Mouse (Mus musculus) v-Abl transformed pro-B cells (cell line): ENCODE measurements at regions not wholly inside any gene's neighbourhood (a gene's known extent, or its start where the extent isn't known, plus 50 kb on each side); places are given as distances from the start of the nearest gene placed in this dataset.

Source experiments
- in situ Hi-C, 2 experiments: fragments of 400-800 bp; cut with MboI; formaldehyde crosslinking; loops; one replicate each; pipeline ENCODE4 v1.15.1; 2025; ENCODE audit not compliant: unreplicated experiment in 2 of 2

DNA sequence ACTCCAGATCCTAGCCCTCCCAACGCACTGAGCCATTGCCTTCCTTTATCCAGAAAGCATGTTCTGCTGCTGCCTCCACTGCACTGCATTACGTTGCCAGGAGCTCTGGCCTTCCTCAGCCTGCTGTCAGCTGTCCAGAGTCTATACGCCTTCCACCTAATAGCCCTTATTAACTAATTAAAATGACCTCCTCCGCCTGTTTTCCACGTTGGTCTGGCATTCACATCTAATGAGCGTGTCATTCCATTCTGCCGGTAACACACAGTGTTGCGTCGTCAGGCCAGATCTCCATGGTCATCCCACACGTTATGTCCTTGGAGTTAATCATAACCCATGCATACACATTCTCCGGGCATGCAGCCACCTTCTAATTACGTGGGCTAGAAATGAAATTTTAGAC, 56.7 kb upstream of the Med4 start:
- in situ Hi-C loops: loop anchor here in 1 of 2 experiments (25.0 kb wide), 1 partner anchor 1066 kb away; no protein-coding TSS in a partner anchor

DNA sequence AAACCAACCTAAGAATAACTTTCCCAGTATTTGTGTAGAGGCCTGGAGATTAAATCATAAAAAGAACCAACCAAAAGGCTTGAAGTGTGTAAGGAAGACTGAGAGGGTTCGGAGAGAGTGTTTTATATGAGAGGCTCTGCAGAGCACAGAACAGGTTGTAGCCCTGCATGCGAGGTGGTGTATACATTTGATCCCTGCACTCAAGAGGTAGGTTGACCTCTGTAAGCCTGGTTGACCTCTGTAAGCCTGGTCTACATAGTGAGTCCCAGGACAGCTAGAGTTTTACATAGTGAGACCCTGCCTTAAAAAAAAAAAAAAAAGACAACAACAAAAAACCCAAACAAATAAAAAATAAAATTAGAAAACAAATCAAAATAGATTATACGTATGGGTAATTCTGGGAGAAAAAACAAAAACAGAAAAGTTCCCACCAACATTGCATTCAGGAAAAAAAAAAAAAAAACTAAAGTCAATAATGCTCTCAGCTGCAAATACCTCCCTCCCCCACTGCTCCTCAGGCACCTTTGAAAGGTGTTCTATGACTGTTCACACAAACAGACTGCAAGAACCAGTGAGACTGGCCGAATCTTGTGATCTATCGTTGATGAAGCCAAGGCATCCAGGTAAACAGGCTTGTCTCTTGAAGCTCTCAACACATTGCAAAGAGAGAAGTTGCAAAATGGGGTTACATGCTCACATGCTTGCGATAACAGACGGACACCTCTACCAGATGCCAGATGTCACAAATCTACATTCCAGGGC, 57.3 kb upstream of the Med4 start:
- in situ Hi-C loops: loop anchor here in 1 of 2 experiments (25.0 kb wide), 1 partner anchor 1065 kb away; no protein-coding TSS in a partner anchor

DNA sequence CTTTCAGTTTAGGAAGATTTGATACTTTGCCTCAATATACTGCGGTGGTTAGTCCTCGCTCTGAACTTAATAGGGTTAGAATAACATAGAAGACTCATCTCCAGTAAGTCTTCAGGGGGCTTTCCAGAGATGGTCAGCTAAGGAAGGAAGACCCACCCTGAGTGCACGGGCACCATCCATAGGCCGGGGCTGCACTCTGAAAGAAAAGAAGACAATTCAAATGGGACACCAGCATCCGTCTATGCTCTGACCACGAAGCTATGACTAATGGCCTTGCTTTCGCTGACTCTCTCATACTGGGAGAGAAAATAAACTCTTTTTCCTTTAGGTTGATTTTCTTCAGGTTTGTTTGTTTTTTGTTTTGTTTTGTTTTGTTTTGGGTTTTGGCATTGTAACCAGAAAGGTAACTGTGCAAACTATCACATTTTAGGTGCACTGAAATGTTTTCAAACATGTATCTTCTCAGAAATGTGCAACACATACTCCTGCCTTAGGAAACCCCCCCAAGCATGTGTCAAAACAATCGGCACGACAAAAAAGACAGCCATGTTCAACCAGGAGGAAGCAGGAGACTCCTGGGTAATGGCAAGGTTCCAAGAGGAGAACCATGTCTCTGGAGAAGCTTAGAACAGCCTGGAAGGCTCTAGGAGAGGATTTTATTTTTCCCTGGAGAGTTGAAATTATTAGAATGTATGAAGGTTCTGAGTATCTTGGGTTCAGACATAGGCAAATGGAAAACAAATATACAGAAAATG, 58.4 kb upstream of the Med4 start:
- in situ Hi-C loops: loop anchor here in 1 of 2 experiments (25.0 kb wide), 1 partner anchor 1064 kb away; no protein-coding TSS in a partner anchor

DNA sequence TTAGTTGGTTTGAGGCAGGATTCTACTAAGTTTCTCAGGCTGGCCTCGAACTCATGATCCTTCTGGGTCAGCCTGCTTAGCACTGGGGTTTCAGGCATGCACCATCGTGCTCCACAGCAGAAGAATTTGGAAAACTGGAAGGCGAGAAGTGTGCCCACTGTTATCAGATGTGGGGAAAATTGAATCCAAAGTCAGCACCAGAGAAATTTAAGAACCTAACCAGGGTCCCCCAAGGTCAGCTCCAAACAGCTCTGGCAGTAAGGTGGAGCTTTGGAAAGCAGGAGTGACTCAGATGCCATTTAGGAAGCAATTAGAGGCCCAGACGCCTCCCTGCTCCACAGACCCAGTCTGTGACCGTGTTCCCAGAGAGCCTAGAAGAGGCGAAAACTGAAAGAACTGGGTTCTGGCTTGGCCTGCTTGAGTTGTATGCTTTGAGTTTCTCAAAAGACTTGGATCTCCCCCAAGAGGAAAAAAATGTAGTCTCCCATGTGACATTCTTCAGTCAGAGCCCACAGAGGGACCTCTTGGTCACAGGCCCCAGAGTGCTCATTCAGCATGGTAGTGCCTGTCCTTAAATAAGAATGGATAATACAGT, 59.8 kb upstream of the Med4 start:
- in situ Hi-C loops: loop anchor here (10.0 to 25.0 kb wide), 2 partner anchors 145 to 1063 kb away; no protein-coding TSS in a partner anchor

DNA sequence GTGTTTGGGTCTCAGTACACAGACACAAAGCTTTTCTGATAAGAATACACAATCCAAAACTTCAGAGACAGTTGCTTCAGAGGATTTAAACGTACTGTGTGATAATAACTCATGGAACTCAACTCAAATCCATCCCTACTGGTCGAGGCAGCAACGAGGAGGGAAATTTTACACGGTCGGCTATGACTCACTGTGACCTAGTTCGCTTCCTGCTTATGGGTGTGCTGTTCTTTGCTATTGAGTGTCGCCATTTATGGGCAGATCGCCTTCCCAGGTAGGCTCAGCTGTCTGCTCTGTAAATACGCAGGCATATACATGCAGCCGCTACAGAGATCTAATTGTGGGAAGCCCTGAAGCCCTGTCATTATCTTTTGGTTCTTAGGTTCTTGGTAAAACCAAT, 60.7 kb upstream of the Med4 start:
- in situ Hi-C loops: loop anchor here in 1 of 2 experiments (10.0 kb wide), 1 partner anchor 144 kb away; no protein-coding TSS in a partner anchor

DNA sequence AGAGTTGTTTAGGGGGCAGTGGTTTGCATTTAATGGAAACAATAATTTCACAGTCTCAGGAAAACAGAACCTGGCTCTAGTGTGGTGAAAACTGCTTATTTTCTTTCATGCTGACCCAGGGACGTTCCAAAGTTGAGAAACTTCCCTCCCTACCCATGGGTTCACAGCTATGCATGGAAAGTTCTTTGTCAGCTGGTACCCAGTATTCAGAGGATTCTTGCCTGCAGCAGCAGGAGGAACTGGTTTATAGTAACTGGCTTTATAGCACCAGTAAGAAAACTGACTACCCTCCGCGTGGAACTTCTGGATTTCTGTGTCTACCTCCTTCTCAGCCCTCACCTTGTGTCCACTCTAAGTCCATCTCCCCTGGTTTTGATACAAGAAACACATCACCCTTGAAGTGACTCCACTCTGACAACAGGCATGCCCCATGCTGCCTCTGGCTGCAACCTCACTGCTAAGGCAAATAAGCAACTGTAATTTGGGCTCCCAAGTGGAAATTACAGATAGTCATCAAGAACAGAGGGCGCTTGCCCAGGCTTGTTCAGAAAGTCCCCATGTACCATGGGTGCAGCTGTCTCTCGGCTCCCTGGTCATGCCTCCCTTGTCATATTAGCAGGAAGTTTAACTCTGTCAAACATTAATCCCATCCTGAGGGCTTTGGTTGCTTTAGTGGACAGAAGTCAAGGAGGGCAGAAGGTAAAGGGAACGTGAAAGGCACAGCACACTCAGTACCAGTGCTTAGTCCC, 60.6 kb upstream of the Itm2b start:
- in situ Hi-C loops: loop anchor here in 1 of 2 experiments (10.0 kb wide), 1 partner anchor 141 kb away; no protein-coding TSS in a partner anchor

DNA sequence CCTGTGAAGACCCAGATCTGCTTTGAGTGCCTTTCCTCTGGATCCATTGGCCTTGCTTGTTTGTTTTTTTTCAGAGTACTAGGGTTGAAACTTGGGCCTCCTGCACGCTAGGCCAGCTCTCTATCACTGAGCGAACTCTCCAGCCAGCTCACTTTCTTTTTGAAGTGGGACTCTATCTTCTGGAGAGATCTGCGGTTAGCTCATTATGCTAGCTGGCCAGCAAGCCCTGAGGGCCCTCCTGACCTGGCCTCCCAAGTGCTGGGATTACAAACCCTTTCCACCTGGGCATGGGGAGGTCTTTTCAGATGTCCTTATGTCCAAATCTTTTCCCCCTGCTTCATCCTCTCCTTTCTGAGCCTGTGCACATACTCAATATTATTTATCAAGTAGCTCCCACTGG, 59.6 kb upstream of the Itm2b start:
- in situ Hi-C loops: loop anchor here in 1 of 2 experiments (10.0 kb wide), 1 partner anchor 140 kb away; no protein-coding TSS in a partner anchor

DNA sequence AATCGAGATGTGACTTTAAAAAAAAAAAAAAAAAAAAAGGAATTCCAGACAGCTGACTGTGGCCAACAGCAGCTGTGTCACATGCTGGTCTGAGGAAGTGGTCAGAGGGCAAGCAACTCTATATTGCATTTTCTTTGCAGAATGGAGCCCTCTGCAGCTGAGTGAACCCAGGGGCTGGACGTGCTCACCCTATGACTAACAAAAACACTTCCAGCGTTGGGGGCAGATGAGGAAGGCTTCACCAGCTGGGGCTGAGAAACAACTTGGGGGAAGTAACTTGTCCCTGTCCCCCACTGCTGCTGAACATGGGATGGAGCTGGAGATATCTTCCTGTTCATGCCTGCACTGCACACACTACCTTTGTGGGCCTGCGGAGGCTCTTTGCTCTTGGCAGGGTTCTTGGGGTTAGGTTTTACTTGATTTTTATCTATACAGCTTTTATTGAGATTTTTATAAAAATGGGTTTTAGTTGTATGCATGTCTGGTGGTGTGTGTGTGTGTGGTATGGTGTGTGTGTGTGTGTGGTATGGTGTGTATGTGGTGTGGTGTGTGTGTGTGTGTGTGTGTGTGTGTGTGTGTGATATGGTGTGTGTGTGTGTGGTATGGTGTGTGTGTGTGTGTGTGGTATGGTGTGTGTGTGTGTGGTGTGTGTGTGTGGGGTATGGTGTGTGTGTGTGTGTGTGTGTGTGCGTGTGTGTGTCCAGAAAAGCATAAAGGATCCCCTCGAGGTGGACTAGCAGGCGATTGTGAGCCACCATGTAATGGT, 57.0 kb upstream of the Itm2b start:
- in situ Hi-C loops: loop anchor here in 1 of 2 experiments (10.0 kb wide), 1 partner anchor 137 kb away; no protein-coding TSS in a partner anchor

DNA sequence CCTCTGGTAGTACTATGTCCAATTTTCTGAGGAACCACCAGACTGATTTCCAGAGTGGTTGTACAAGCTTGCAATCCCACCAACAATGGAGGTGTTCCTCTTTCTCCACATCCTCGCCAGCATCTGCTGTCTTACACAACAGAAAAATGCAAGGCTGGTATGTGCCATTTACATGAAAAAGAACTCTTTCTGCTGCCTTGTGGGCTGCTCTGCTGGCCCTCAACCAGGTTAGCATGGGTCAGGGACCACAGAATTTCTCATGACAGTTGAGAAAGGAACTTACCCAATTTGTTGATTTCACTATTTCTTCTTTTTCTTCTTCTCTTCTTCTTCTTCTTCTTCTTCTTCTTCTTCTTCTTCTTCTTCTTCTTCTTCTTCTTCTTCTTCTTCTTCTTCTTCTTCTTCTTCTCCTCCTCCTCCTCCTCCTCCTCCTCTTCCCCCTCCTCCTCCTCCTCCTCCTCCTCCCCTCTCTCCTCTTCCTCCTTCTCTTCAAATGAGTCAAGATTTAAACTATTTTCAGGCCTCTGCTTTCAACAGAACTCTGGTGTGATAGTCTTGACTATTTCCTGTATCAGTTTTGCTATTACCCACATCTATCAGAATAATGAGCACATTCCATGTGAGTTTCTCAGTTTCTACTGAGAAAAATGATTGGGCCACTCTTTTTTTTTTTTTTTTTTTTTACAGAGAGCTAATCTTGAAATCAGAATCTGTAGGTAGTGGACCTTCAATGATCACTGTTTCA, 56.3 kb upstream of the Itm2b start:
- in situ Hi-C loops: loop anchor here in 1 of 2 experiments (10.0 kb wide), 1 partner anchor 137 kb away; no protein-coding TSS in a partner anchor

DNA sequence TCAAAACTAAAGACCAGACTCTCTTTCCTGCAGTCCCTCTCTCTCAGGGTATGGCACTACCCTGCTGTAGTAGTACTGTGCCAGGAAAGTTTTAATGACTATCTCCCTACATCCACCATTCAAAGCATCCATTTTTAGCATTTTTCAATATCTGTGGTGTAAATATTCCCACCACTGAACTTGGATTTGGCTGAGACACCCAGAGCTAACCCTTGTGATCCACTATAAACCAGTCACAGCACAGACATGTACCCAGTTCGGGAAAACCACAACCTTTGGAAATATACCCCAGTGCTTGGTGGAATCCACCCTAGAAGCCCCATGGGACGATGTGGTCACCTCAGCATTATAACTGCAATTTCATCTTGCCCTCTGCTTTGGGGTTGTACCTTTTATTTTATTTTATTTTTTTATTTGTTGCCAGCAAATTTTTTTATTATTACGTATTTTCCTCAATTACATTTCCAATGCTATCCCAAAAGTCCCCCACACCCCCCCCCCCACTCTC, 54.8 kb upstream of the Itm2b start:
- in situ Hi-C loops: loop anchor here in 1 of 2 experiments (10.0 kb wide), 1 partner anchor 135 kb away; no protein-coding TSS in a partner anchor

DNA sequence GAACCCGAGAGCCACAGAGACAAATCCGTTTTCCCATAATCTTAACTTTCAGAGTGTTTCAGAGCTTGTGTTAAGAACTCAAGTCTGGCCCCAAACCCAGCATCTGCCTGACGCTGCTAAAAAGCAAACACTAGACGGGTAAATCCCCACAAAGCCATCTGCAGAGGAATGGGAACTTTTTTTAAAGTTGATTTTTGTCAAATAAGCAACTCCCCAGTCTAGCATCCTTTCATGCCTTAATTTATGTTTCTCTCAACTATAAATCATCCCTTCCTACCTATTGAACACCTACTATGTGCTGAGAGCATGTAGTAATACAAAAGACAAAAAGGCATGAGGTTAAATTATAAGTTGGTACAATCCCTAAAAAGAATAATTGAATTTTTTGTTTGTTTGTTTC, 50.8 kb upstream of the Itm2b start:
- in situ Hi-C loops: no loop called here
